Mouse (Mus musculus): ENCODE measurements at regions not wholly inside any gene's neighbourhood (a gene's known extent, or its start where the extent isn't known, plus 50 kb on each side); places are given as distances from the start of the nearest gene placed in this dataset.

GRCm38 (mm10) chr13:44209036-44209435 is 424.5 kb downstream of the Cd83 start:
- Histone ChIP-seq H3K9me3 (no peaks in the 10 kb centered on the region), H3K36me3 (replicated peaks) (no peaks in the 10 kb centered on the region), H3K4me3 (no peak overlapping the region), H3K4me1 (peaks cover 81% of the 10 kb centered on the region), H3K27me3 (ENCODE audit: poor library complexity, severe bottlenecking) (peaks cover 76% of the 10 kb centered on the region), H3K27ac (peak overlapping the region; percentile 67)
- DNase-seq (ENCODE audit: extremely low spot score, low spot score): peak; percentile 34
- 28% methylated on average over 11 of the region's 11 CpGs for WGBS

GRCm38 (mm10) chr13:44210123-44210522 is 425.5 kb downstream of the Cd83 start:
- Histone ChIP-seq H3K27me3 (ENCODE audit: poor library complexity, severe bottlenecking) (peaks cover 74% of the 10 kb centered on the region), H3K4me1 (peaks cover 92% of the 10 kb centered on the region), H3K9me3 (no peaks in the 10 kb centered on the region), H3K36me3 (replicated peaks) (no peaks in the 10 kb centered on the region), H3K4me3 (no peak overlapping the region), H3K27ac (peak overlapping the region; percentile 67)
- 41% methylated on average over 6 of the region's 6 CpGs for WGBS
- DNase-seq (ENCODE audit: extremely low spot score, low spot score): no peak

GRCm38 (mm10) chr13:44212356-44212755 is 427.8 kb downstream of the Cd83 start:
- Histone ChIP-seq H3K9me3 (no peaks in the 10 kb centered on the region), H3K36me3 (replicated peaks) (no peaks in the 10 kb centered on the region), H3K27ac (peak overlapping the region; percentile 61), H3K27me3 (ENCODE audit: poor library complexity, severe bottlenecking) (peaks cover 71% of the 10 kb centered on the region), H3K4me3 (no peak overlapping the region), H3K4me1 (peaks cover 81% of the 10 kb centered on the region)
- WGBS: 83% methylated on average over 4 of the region's 4 CpGs
- DNase-seq (ENCODE audit: extremely low spot score, low spot score): no peak

GRCm38 (mm10) chr13:44212936-44213335 is 428.4 kb downstream of the Cd83 start:
- Histone ChIP-seq H3K27ac (peak overlapping the region; percentile 56; the same call in 1 of the 2 replicates), H3K27me3 (ENCODE audit: poor library complexity, severe bottlenecking) (peaks cover 65% of the 10 kb centered on the region), H3K4me3 (no peak overlapping the region), H3K9me3 (no peaks in the 10 kb centered on the region), H3K4me1 (peaks cover 80% of the 10 kb centered on the region), H3K36me3 (replicated peaks) (no peaks in the 10 kb centered on the region)
- DNase-seq (ENCODE audit: extremely low spot score, low spot score): no peak
- 83% methylated on average over 11 of the region's 11 CpGs for WGBS

DNA sequence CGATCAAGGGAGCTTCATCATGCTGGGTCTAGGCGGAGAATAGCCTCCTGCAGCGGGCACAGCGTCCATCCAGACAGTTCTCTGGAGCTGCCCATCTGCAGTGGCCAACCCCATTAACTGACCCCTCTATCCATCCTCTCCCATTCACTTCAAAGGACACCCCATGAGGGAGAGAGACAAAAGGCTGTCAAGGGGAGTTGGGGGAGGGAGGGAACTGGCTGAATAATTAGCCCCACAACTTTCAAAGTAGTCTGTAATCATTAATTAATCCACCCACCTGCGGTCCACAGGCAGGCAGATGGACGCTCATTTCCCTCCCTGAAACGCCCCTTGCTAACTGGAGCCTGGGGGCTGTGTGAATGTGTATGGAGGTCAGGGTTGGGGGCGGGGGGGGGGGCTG is 433.7 kb downstream of the Cd83 start:
- H3K4me3 ChIP-seq: no peak overlapping the region
- no peak for DNase-seq (ENCODE audit: extremely low spot score, low spot score)
- 10% methylated on average over 8 of the region's 8 CpGs for WGBS
- H3K4me1 ChIP-seq: peaks cover 66% of the 10 kb centered on the region
- no peaks in the 10 kb centered on the region for H3K9me3 ChIP-seq
- no peaks in the 10 kb centered on the region for H3K36me3 ChIP-seq (replicated peaks)
- peak overlapping the region; percentile 76 for H3K27ac ChIP-seq
- H3K27me3 ChIP-seq (ENCODE audit: poor library complexity, severe bottlenecking): peaks cover 53% of the 10 kb centered on the region

GRCm38 (mm10) chr13:44221721-44222120 is 437.1 kb downstream of the Cd83 start:
- H3K4me1 ChIP-seq: peaks cover 46% of the 10 kb centered on the region
- H3K9me3 ChIP-seq: peaks cover 15% of the 10 kb centered on the region
- no peak for DNase-seq (ENCODE audit: extremely low spot score, low spot score)
- H3K36me3 ChIP-seq (replicated peaks): no peaks in the 10 kb centered on the region
- peak overlapping the region; percentile 78 for H3K27ac ChIP-seq
- 46% methylated on average over 5 of the region's 5 CpGs for WGBS
- H3K4me3 ChIP-seq: no peak overlapping the region
- H3K27me3 ChIP-seq (ENCODE audit: poor library complexity, severe bottlenecking): peaks cover 45% of the 10 kb centered on the region

GRCm38 (mm10) chr13:44222335-44222734 is 437.8 kb downstream of the Cd83 start:
- Histone ChIP-seq H3K36me3 (replicated peaks) (no peaks in the 10 kb centered on the region), H3K4me3 (no peak overlapping the region), H3K27me3 (ENCODE audit: poor library complexity, severe bottlenecking) (peaks cover 51% of the 10 kb centered on the region), H3K4me1 (peaks cover 52% of the 10 kb centered on the region), H3K27ac (peak overlapping the region; percentile 78), H3K9me3 (peaks cover 15% of the 10 kb centered on the region)
- DNase-seq (ENCODE audit: extremely low spot score, low spot score): no peak

- no peak for DNase-seq (ENCODE audit: extremely low spot score, low spot score)
- Histone ChIP-seq H3K27ac (peak overlapping the region; percentile 73), H3K27me3 (ENCODE audit: poor library complexity, severe bottlenecking) (peaks cover 41% of the 10 kb centered on the region), H3K4me1 (peaks cover 70% of the 10 kb centered on the region), H3K9me3 (peaks cover 15% of the 10 kb centered on the region), H3K4me3 (peak overlapping the region; percentile 6; the same call in 1 of the 2 replicates), H3K36me3 (replicated peaks) (no peaks in the 10 kb centered on the region)
- 72% methylated on average over 14 of the region's 14 CpGs for WGBS
Measured at GRCm38 (mm10) chr13:44227706-44228459, 443.3 kb downstream of the Cd83 start.

GRCm38 (mm10) chr13:44228540-44229135 is 444.1 kb downstream of the Cd83 start:
- H3K36me3 ChIP-seq (replicated peaks): no peaks in the 10 kb centered on the region
- peaks cover 47% of the 10 kb centered on the region for H3K27me3 ChIP-seq (ENCODE audit: poor library complexity, severe bottlenecking)
- peak; percentile 59 for DNase-seq (ENCODE audit: extremely low spot score, low spot score)
- peaks cover 15% of the 10 kb centered on the region for H3K9me3 ChIP-seq
- peaks cover 73% of the 10 kb centered on the region for H3K4me1 ChIP-seq
- 11% methylated on average over 16 of the region's 16 CpGs for WGBS
- peak overlapping the region; percentile 14; the same call in 1 of the 2 replicates for H3K4me3 ChIP-seq
- H3K27ac ChIP-seq: peak overlapping the region; percentile 73

DNA sequence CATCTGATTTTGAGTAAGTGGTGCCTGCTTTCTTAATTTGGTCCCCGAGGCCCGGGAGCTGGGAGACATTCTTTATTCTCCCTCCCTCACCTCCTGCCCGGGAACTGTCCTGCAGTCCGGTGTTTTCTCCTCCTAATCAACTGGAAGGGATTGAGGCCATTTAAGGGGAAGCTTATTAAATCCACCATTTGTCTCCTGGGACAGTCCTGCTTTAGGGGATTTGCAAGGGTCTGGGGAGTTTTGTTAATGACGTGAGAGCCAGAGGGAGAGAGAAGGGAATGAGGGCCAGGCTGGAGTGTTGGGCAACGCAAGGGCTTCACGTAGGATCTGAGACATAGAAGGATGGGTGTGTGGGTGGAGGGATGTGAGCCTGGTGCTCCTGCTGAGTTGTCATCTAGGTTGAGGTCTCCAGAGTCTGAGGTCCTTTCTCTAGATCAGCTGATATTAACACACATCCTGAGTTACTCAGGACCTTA is 444.6 kb downstream of the Cd83 start:
- peak overlapping the region; percentile 73 for H3K27ac ChIP-seq
- H3K36me3 ChIP-seq (replicated peaks): no peaks in the 10 kb centered on the region
- peak overlapping the region; percentile 14; the same call in 1 of the 2 replicates for H3K4me3 ChIP-seq
- H3K27me3 ChIP-seq (ENCODE audit: poor library complexity, severe bottlenecking): peaks cover 53% of the 10 kb centered on the region
- WGBS: 7% methylated on average over 7 of the region's 7 CpGs
- peaks cover 74% of the 10 kb centered on the region for H3K4me1 ChIP-seq
- peaks cover 11% of the 10 kb centered on the region; the same call in 1 of the 2 replicates for H3K9me3 ChIP-seq
- DNase-seq (ENCODE audit: extremely low spot score, low spot score): peak; percentile 40

- H3K4me3 ChIP-seq: no peak overlapping the region
- no peaks in the 10 kb centered on the region for H3K9me3 ChIP-seq
- no peaks in the 10 kb centered on the region for H3K36me3 ChIP-seq (replicated peaks)
- peaks cover 73% of the 10 kb centered on the region for H3K4me1 ChIP-seq
- DNase-seq (ENCODE audit: extremely low spot score, low spot score): peak; percentile 26
- H3K27me3 ChIP-seq (ENCODE audit: poor library complexity, severe bottlenecking): peaks cover 63% of the 10 kb centered on the region
- peak overlapping the region; percentile 79 for H3K27ac ChIP-seq
- WGBS: 16% methylated on average over 4 of the region's 4 CpGs
Measured at GRCm38 (mm10) chr13:44231403-44231802, 446.8 kb downstream of the Cd83 start.

DNA sequence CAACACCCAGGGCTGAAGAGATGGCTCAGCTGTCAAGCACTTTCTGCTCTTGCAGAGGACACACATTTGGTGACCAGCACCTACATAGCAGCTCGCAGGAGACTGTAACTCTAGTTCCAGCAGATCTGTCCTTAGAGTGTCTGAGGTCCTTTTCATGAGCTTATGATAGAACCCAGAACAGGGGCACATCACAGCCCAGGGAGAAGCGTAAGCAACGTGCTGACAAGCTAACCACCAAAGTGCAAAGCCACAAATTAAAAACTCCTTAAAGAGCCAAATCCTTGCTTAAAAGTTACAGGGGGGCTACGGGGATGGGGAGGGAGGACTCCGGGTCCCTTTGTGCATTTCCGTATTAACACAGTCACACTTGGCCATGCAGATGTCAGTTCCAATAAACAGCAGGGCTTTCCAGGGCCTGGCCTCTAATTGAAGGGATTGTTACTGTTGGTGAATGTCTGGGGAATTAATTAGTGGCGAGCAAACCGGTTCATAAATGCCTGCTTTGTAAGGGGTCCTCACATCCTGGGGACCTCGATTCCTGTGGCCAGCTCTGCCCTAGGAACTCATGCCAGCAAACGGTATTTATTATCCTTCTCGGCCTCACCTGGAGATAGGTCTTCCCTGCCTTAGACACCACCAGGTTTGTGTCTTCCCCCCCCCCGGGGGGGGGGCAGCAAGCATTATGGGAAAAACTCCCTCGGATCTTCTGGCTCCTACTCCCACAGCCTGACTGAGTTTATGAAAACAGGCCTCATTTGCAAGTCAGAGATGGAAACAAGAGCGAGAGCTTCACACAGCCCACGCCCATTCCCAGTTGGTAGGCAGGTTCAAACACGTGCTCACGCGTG is 447.5 kb downstream of the Cd83 start:
- Histone ChIP-seq H3K4me1 (peaks cover 66% of the 10 kb centered on the region), H3K27me3 (ENCODE audit: poor library complexity, severe bottlenecking) (peaks cover 60% of the 10 kb centered on the region), H3K4me3 (peak overlapping the region; percentile 10; the same call in 1 of the 2 replicates), H3K9me3 (no peaks in the 10 kb centered on the region), H3K27ac (peak overlapping the region; percentile 79), H3K36me3 (replicated peaks) (no peaks in the 10 kb centered on the region)
- peak; percentile 55 for DNase-seq (ENCODE audit: extremely low spot score, low spot score)
- WGBS: 29% methylated on average over 18 of the region's 18 CpGs
